Mouse (Mus musculus): ENCODE data around the gene Mxd4.

DNA sequence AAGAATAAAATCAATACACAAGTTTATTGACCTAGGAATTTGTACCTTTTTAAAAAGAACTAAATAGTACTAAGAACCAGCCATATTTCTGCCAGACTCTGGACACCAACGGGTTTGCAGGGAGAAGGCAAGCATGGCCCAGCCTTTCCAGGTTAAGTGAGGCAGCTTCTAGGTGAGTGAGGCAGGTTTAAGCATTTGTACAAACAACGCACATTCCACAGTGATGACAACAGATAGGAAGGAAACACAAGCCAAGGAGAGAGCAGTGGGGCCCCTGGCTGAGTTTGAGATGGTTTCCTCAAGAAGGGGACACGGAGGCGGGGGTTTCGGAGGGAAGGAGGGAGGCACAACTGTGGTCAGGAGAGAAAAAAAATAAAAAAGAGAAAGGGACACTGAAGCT is 31.2 kb upstream of the Mxd4 start:
- no peak for TF ChIP-seq CTCF (IDR thresholded peaks at IDR 0.05; ENCODE audit: low read depth, low read length)
- TF ChIP-seq POLR2A (IDR thresholded peaks at IDR 0.05; ENCODE audit: borderline replicate concordance, low read depth, low read length) = no peak

Data from bone marrow macrophage, adult 2 months (primary cell).